Mouse (Mus musculus) T-helper 1 cell (primary cell): ENCODE results near the gene BC025920.

ENCODE experiments used
- in situ Hi-C: fragments of 300-600 bp; cut with MboI, MseI; formaldehyde crosslinking; loops from one replicate; pipeline ENCODE4 v1.15.1; 2025; ENCODE audit warnings: high pct_unique_total_duplicates

The BC025920 gene

GRCm38 (mm10) chr10:81641978-81642647 lies 36.0 kb downstream of the BC025920 start:
- in situ Hi-C loops: loop anchor here (5.0 to 25.0 kb wide), 2 partner anchors 80 to 1895 kb away; partner anchors contain the start of genes Aldh1l2 and Washc4

- in situ Hi-C loops: loop anchor here (5.0 to 25.0 kb wide), 2 partner anchors 81 to 1894 kb away; partner anchors contain the start of genes Aldh1l2 and Washc4
Measured at GRCm38 (mm10) chr10:81642648-81643448, 36.8 kb downstream of the BC025920 start.

- in situ Hi-C loops: loop anchor here (5.0 to 25.0 kb wide), 2 partner anchors 81 to 1894 kb away; partner anchors contain the start of genes Aldh1l2 and Washc4
Measured at GRCm38 (mm10) chr10:81643449-81644055, 37.5 kb downstream of the BC025920 start.

GRCm38 (mm10) chr10:81644162-81644561 lies 38.1 kb downstream of the BC025920 start:
- in situ Hi-C loops: loop anchor here (5.0 to 25.0 kb wide), 2 partner anchors 82 to 1893 kb away; partner anchors contain the start of genes Aldh1l2 and Washc4

GRCm38 (mm10) chr10:81644716-81645115 lies 38.6 kb downstream of the BC025920 start:
- in situ Hi-C loops: loop anchor here (5.0 to 25.0 kb wide), 2 partner anchors 82 to 1893 kb away; partner anchors contain the start of genes Aldh1l2 and Washc4

- in situ Hi-C loops: loop anchor here (25.0 kb wide), 1 partner anchor 1892 kb away; the partner anchor contains the start of genes Aldh1l2 and Washc4
Measured at GRCm38 (mm10) chr10:81645391-81645790, 39.3 kb downstream of the BC025920 start.

- in situ Hi-C loops: loop anchor here (25.0 kb wide), 1 partner anchor 1891 kb away; the partner anchor contains the start of genes Aldh1l2 and Washc4
Measured at GRCm38 (mm10) chr10:81646015-81646555, 40.0 kb downstream of the BC025920 start.

GRCm38 (mm10) chr10:81648803-81649775 lies 43.0 kb downstream of the BC025920 start, which contains the start of gene Gm10778:
Gm10778 (plus strand) TSS chr10:81649059.
- in situ Hi-C loops: loop anchor here (25.0 kb wide), 1 partner anchor 1888 kb away; the partner anchor contains the start of genes Aldh1l2 and Washc4

- in situ Hi-C loops: no loop called here
Measured at GRCm38 (mm10) chr10:81655178-81655577, 49.1 kb downstream of the BC025920 start.

GRCm38 (mm10) chr10:81656174-81656573 lies 50.1 kb downstream of the BC025920 start:
- in situ Hi-C loops: no loop called here
